Mouse (Mus musculus) neural tube, embryonic 11.5 days (tissue): ENCODE measurements around the gene Ccdc191. TPM values are rescaled to one million over a fixed set of nuclear protein-coding genes. Genes with fewer than 3 reads are reported as not detected.

Experiments
- ATAC-seq: fragments of 200-750 bp; cut with Nextera tagmentation; 2 replicates; pipeline ENCODE4 v1.8.0; 2017; ENCODE audit warnings: moderate number of reproducible peaks, mild to moderate bottlenecking, moderate TSS enrichment, moderate library complexity; ENCODE audit not compliant: insufficient read depth, low FRiP score, low TSS enrichment
- DNase-seq: peaks from one replicate; pipeline ENCODE4 v3.0.0-alpha.2; 2015; ENCODE audit warnings: low spot score
- H3K27ac ChIP-seq: fragments of 300-500 bp; sonication (generic); 2 replicates; pipeline ENCODE4 v1.5.1; 2014; ENCODE audit warnings: low read depth, mild to moderate bottlenecking, low read length
- H3K27me3 ChIP-seq: fragments of 300-500 bp; sonication (generic); 2 replicates; pipeline ENCODE4 v1.6.1; 2014; ENCODE audit warnings: mild to moderate bottlenecking, low read length, mixed read lengths; ENCODE audit not compliant: control insufficient read depth, insufficient read depth
- H3K36me3 ChIP-seq: fragments of 300-500 bp; sonication (generic); 2 replicates; pipeline ENCODE4 v1.6.1; 2014; ENCODE audit warnings: mild to moderate bottlenecking, low read length, moderate library complexity, mixed read lengths; ENCODE audit not compliant: control insufficient read depth, insufficient read depth
- H3K4me1 ChIP-seq: fragments of 300-500 bp; sonication (generic); 2 replicates; pipeline ENCODE4 v1.6.1; 2014; ENCODE audit warnings: low read length, mixed read lengths; ENCODE audit not compliant: control insufficient read depth, insufficient read depth
- H3K4me2 ChIP-seq: fragments of 300-500 bp; sonication (generic); 2 replicates; pipeline ENCODE4 v1.6.1; 2014; ENCODE audit warnings: low read depth, mild to moderate bottlenecking, moderate library complexity
- H3K4me3 ChIP-seq: fragments of 300-500 bp; sonication (generic); 2 replicates; pipeline ENCODE4 v1.5.1; 2014; ENCODE audit warnings: low read depth, low read length
- H3K9ac ChIP-seq: fragments of 300-500 bp; sonication (generic); 2 replicates; pipeline ENCODE4 v1.6.1; 2014; ENCODE audit warnings: mild to moderate bottlenecking, low read length
- H3K9me3 ChIP-seq: fragments of 300-500 bp; sonication (generic); 2 replicates; pipeline ENCODE4 v1.6.1; 2016; ENCODE audit warnings: low read length; ENCODE audit not compliant: control insufficient read depth
- WGBS: fragments of 180-500 bp; shearing (Covaris S2); extraction: QIAGEN DNeasy Blood & Tissue Kit; methylation state at CpG from one replicate; pipeline ENCODE4 v1.1.7; 2014; 5-methylcytosine and 5-hydroxymethylcytosine counted together
- polyA plus RNA-seq: library from polyadenylated mRNA; unstranded; fragments of >200 nt; fragmentation: Nextera tagmentation; extraction: Ambion mirVana; gene quantifications from 2 replicates; pipeline ENCODE4 v1.2.1, GENCODE M21; 2014

Ccdc191 gene
- 11.3 and 11.8 TPM in 2 replicates for polyA plus RNA-seq

GRCm38 (mm10) chr16:43889208-43890004 lies at the start of gene Ccdc191:
Ccdc191 (plus strand) TSS chr16:43889800.
- Histone ChIP-seq H3K36me3 (no peaks in the 10 kb centered on the region), H3K4me1 (no peaks in the 10 kb centered on the region), H3K27me3 (no peaks in the 10 kb centered on the region), H3K27ac (no peak within 1 kb of the TSS), H3K4me3 (peak within 1 kb of the TSS; percentile 63), H3K4me2 (peak within 1 kb of the TSS; percentile 79), H3K9me3 (no peaks in the 10 kb centered on the region), H3K9ac (peak within 1 kb of the TSS; percentile 78)
- ATAC-seq (peak; percentile 100), DNase-seq (peak; percentile 100)
- 1% methylated on average over 33 of the region's 33 CpGs for WGBS

DNA sequence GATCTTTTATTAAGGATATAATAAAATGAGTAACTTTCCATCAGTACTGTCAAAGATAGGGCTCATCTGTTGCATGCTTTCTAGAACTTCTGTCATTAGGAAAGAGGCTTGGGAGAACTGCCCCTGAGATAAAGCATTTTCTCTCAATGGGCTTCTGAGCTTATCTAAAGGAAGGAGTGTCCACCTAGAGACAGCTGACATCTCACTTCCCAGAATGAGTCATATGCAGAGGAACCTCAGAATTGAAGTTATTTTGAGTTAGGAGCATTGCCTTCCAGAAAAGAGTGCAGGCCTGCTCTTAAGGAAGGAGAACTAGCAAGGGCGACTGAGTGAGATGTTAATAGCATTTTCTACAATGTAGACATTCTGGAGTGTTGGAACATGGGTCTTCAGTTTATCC lies 48.4 kb upstream of the Ccdc191 start:
- no peak overlapping the region for H3K4me2 ChIP-seq
- no peak overlapping the region for H3K9ac ChIP-seq
- H3K36me3 ChIP-seq, result no peaks in the 10 kb centered on the region
- no peaks in the 10 kb centered on the region for H3K9me3 ChIP-seq
- no peaks in the 10 kb centered on the region for H3K4me1 ChIP-seq
- no peak overlapping the region for H3K27ac ChIP-seq
- WGBS, result 86% methylated on average over 1 of the region's 1 CpGs
- no peaks in the 10 kb centered on the region for H3K27me3 ChIP-seq
- ATAC-seq, result no peak
- H3K4me3 ChIP-seq, result no peak overlapping the region
- no peak for DNase-seq

- H3K4me3 ChIP-seq, result no peak overlapping the region
- H3K27me3 ChIP-seq, result no peaks in the 10 kb centered on the region
- H3K27ac ChIP-seq, result no peak overlapping the region
- H3K9ac ChIP-seq, result no peak overlapping the region
- DNase-seq (no peak), ATAC-seq (no peak)
- no peaks in the 10 kb centered on the region for H3K4me1 ChIP-seq
- no peaks in the 10 kb centered on the region for H3K36me3 ChIP-seq
- no peak overlapping the region for H3K4me2 ChIP-seq
- H3K9me3 ChIP-seq, result no peaks in the 10 kb centered on the region
- WGBS, result 68% methylated on average over 1 of the region's 1 CpGs
Measured at GRCm38 (mm10) chr16:43849839-43850238, 39.8 kb upstream of the Ccdc191 start.

DNA sequence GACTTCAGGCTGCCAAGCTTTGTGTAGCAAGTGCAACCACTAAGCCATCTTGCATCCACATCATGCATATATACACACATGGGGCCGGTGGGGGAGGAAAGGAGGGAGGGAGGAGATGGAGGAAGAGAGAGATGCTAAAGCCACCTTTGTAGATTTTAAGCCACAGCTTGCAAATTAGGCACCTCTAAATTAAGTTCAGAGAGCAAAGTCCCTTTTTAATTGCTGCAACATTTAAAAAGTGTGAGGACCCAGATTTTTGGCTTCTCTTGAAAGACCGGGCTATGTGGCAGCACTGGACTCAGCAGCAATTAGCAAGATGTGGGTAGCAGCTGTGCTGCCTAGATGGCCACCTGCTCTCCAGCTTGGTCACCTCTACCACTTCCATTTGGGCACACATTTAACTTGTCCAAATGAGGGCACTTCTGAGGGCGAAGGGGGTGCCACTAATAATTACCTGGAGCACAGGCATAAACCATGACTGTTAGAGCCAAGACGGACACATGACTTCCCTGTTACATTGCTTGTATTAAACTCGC lies 30.6 kb upstream of the Ccdc191 start:
- 92% methylated on average over 5 of the region's 5 CpGs for WGBS

DNA sequence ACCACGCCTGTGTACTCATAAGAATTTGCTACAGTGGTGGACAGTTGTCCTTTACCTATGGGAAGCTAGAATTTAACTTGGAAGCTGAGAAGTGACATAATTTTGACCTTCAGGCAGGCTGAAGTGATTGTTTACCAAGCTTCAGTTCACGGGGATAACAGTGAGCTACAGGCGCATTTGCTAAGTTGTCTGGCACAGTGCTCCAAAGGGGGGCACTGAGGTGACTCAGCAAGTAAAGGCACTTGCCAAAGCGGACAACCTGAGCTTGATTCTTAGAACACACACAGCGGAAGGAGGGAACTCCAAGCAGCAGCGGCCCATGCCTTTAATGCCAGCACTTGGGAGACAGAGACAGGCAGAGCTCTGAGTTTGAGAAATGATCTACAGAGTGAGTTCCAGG lies 29.0 kb upstream of the Ccdc191 start:
- 80% methylated on average over 6 of the region's 6 CpGs for WGBS
- ATAC-seq (no peak), DNase-seq (no peak)
- Histone ChIP-seq H3K36me3 (peaks cover 8% of the 10 kb centered on the region), H3K4me3 (no peak overlapping the region), H3K9ac (no peak overlapping the region), H3K27me3 (no peaks in the 10 kb centered on the region), H3K27ac (no peak overlapping the region), H3K4me1 (no peaks in the 10 kb centered on the region), H3K4me2 (no peak overlapping the region), H3K9me3 (no peaks in the 10 kb centered on the region)

More for the DNA sequence above, 30.6 kb upstream of the Ccdc191 start:
- Histone ChIP-seq H3K9me3 (no peaks in the 10 kb centered on the region), H3K27me3 (no peaks in the 10 kb centered on the region), H3K27ac (no peak overlapping the region), H3K4me2 (no peak overlapping the region), H3K36me3 (peaks cover 8% of the 10 kb centered on the region), H3K9ac (no peak overlapping the region), H3K4me3 (no peak overlapping the region), H3K4me1 (no peaks in the 10 kb centered on the region)
- DNase-seq (no peak), ATAC-seq (no peak)

DNA sequence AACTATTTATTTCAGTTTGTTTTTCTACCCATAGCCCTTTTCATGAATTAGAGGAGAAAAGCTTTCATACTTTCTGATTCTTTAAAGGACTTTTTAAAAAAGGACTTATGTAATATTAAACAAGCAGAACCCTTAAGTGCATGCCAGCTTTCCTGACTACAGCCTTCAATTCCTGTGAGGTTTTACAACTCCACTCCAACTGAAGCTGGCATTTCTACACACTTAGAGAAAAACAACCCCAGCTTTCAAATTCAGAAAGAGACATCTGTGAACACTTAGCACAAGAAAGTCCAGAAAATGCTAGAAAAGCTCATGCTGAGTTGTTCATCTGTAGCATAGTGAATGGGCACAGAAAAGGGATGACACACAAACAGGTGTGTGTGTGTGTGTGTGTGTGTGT lies 19.8 kb upstream of the Ccdc191 start:
- no peak for ATAC-seq

DNA sequence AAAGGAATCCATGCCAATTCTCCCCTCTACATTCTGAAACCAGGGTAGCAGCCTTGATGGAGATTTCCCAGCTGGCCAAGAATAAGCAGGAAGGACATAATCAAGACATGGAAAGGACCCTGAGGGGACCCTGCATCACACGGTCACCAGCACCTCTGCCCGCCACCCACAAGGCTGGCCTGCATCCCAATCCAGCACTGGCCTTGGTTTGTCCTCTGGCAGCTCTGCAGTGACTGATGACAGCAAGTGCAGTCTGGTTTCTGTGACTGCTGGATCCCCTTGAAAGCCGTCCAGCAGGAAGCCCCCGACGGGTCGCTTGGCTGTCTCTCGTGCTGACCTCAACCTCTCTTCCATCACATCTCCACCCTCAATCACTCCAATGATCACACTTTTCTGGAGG lies 18.2 kb upstream of the Ccdc191 start:
- H3K9ac ChIP-seq, result no peak overlapping the region
- H3K27me3 ChIP-seq, result no peaks in the 10 kb centered on the region
- DNase-seq (no peak), ATAC-seq (no peak)
- H3K36me3 ChIP-seq, result peaks cover 2% of the 10 kb centered on the region; the same call in 1 of the 2 replicates
- no peak overlapping the region for H3K4me2 ChIP-seq
- WGBS, result 95% methylated on average over 7 of the region's 7 CpGs
- H3K4me1 ChIP-seq, result no peaks in the 10 kb centered on the region
- no peaks in the 10 kb centered on the region for H3K9me3 ChIP-seq
- H3K27ac ChIP-seq, result no peak overlapping the region
- H3K4me3 ChIP-seq, result no peak overlapping the region

More for the DNA sequence above, 19.8 kb upstream of the Ccdc191 start:
- Histone ChIP-seq H3K4me1 (no peaks in the 10 kb centered on the region), H3K4me2 (no peak overlapping the region), H3K9me3 (no peaks in the 10 kb centered on the region), H3K27ac (no peak overlapping the region), H3K36me3 (peaks cover 2% of the 10 kb centered on the region; the same call in 1 of the 2 replicates), H3K27me3 (no peaks in the 10 kb centered on the region), H3K4me3 (no peak overlapping the region), H3K9ac (no peak overlapping the region)
- no peak for DNase-seq

DNA sequence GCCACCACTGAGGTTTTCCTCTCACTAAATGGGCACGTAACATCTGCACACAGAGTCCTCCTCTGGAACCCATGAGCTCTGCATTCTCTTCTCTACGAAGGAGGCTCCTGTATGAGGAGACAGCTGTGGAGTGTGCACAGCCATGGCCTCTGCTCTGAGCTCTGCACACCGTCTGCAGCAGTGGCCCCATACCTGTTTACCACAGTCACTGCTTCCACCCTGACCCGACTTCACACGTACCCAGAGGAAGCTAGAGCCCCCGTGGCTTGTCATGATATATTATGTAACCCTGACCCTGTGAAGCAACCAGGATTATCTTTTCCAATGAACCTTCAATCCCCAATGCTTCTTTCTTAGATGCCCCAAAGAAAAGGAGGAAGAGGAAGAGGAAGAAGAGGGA lies 9.8 kb upstream of the Ccdc191 start:
- H3K4me1 ChIP-seq, result no peaks in the 10 kb centered on the region
- no peak for ATAC-seq
- H3K9me3 ChIP-seq, result no peaks in the 10 kb centered on the region
- 85% methylated on average over 6 of the region's 6 CpGs for WGBS
- no peak overlapping the region for H3K9ac ChIP-seq
- no peak for DNase-seq
- H3K27ac ChIP-seq, result no peak overlapping the region
- no peak overlapping the region for H3K4me3 ChIP-seq
- no peaks in the 10 kb centered on the region for H3K27me3 ChIP-seq
- no peak overlapping the region for H3K4me2 ChIP-seq
- no peaks in the 10 kb centered on the region for H3K36me3 ChIP-seq

DNA sequence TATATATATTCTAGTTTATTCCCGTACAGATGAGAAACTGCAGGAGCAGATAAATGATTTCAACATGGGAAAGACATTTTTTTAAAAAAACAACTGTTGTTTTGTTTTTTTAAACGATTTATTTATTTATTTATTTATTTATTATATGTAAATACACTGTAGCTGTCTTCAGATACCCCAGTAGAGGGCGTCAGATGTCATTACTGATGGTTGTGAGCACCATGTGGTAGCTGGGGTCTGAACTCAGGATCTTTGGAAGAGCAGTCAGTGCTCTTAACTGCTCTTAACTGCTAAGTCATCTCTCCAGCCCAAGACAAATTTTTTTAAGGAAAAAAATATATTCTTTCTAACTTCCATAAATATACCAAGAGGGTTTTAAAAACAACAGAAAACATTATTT lies 8.0 kb upstream of the Ccdc191 start:
- H3K27me3 ChIP-seq, result no peaks in the 10 kb centered on the region
- H3K4me2 ChIP-seq, result no peak overlapping the region
- DNase-seq, result no peak
- no peaks in the 10 kb centered on the region for H3K9me3 ChIP-seq
- H3K4me1 ChIP-seq, result no peaks in the 10 kb centered on the region
- H3K36me3 ChIP-seq, result no peaks in the 10 kb centered on the region
- no peak overlapping the region for H3K9ac ChIP-seq
- H3K4me3 ChIP-seq, result no peak overlapping the region
- no peak for ATAC-seq
- no peak overlapping the region for H3K27ac ChIP-seq
- WGBS, result 55% methylated on average over 3 of the region's 3 CpGs
